In the genomic region with DNA sequence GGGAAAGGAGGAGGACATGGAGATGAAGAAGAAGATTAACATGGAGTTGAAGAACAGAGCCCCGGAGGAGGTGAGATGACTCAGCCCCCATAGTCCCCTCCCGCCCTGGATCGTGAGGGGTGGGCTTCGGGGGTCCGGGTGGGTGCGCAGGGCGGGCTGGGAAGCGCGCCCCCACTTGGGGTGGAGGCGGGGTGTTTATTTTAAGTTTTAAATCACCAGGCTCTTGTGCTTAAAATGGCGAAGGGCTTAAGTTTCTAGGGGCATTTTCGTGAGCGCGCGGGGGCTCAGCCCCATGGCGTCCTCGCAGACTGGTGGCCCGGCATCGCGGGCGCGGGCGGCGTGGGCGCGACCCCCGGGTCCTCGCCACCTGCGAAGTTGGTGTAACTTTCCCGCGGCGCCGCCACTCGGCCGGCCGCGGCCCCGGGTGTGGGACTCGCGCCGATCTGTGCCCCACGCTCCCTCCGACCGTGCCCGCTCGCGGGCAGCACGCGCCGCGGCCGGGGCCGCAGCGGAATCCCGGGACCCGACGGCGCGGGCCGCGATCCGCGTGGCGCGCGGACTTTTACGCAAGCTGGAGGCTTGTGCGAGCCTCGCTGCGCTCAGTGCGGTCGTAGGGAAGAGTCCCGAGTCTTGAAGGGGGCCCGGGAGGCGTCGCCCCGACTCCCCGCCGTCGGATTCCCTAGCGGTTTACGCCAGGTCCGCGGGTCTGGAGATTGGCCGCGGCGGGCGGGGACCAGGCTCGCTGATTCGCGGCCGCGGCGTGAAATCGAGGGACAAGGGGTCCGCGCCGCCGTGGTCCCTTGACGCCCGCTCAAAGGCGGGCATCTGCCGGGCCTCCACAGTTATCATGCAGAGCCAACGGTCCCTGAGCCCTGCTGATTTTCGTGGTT, we compare ENCODE assay signal across 7 mouse cellular contexts. TPM values are rescaled to one million over a fixed set of nuclear protein-coding genes. Genes with fewer than 3 reads are reported as not detected.
DNase-seq lines count a peak whose midpoint lies in the region; ATAC-seq and TF ChIP-seq lines count a peak whose summit lies in the region.

No protein-coding gene starts in this region.

- peak; percentile 80 for DNase-seq in MEL (ENCODE audit: low read depth, low spot score)
- peak; percentile 19 to 27 for DNase-seq in adrenal gland, postnatal 4 days (ENCODE audit: low spot score in 2 of 2)
- peak; percentile 68 to 73 for DNase-seq in heart, postnatal 10 days
- DNase-seq in midbrain, embryonic 11.5 days (ENCODE audit: low spot score, missing footprints), result peak; percentile 96
- peak; percentile 42 to 56 for DNase-seq in spleen, adult 18-20 months

- peaks cover 46% of the 10 kb centered on the region for H3K79me2 ChIP-seq in MEL (ENCODE audit: control insufficient read depth, insufficient read depth, low read length, poor library complexity)

- no peak for TF ChIP-seq RAD21 in MEL (IDR thresholded peaks at IDR 0.05; ENCODE audit: low read depth, low read length)

- WGBS in limb, embryonic 12.5 days, result under 1% methylated on average over 105 of the region's 105 CpGs
- under 1% methylated on average over 88 of the region's 105 CpGs for WGBS in midbrain, embryonic 11.5 days

- peaks cover 11 to 40% of the 10 kb centered on the region in 2 experiments for H3K36me3 ChIP-seq in MEL (ENCODE audit: control insufficient read depth in 1 of 2, insufficient read depth in 2 of 2, low read length in 2 of 2)
- H3K36me3 ChIP-seq in limb, embryonic 12.5 days, result peaks cover 25% of the 10 kb centered on the region
- peaks cover 12% of the 10 kb centered on the region for H3K36me3 ChIP-seq in midbrain, embryonic 11.5 days (ENCODE audit: control insufficient read depth, insufficient read depth, low read length)

- peak; percentile 28; the same call in 1 of the 2 replicates for ATAC-seq in erythroblast, adult 5-6 weeks (replicated peaks; ENCODE audit: low FRiP score, poor library complexity, severe bottlenecking)
- peak; percentile 40 for ATAC-seq in limb, embryonic 12.5 days (ENCODE audit: insufficient number of reproducible peaks, insufficient read depth, low FRiP score, low TSS enrichment, low read depth)
- peak; percentile 59 for ATAC-seq in midbrain, embryonic 11.5 days (ENCODE audit: low FRiP score)

- TF ChIP-seq POLR2A in MEL (IDR thresholded peaks at IDR 0.05; ENCODE audit: control insufficient read depth in 1 of 2, insufficient read depth in 1 of 2, low read depth in 1 of 2, low read length in 2 of 2, poor library complexity in 1 of 2), result peak in 1 of 2 experiments; percentile 40; a peak in 1 of 4 replicates

- peak overlapping the region; percentile 85 for H3K27ac ChIP-seq in MEL (ENCODE audit: control insufficient read depth, low read depth, low read length)
- peak overlapping the region; percentile 96 for H3K27ac ChIP-seq in limb, embryonic 12.5 days
- H3K27ac ChIP-seq in midbrain, embryonic 11.5 days (ENCODE audit: low read depth, low read length), result peak overlapping the region; percentile 72

- H3K4me2 ChIP-seq in limb, embryonic 12.5 days, result peak overlapping the region; percentile 72
- peak overlapping the region; percentile 55 for H3K4me2 ChIP-seq in midbrain, embryonic 11.5 days

- intact Hi-C loops in heart, postnatal 10 days (cut with DNase I), result loop anchor here (2.0 kb wide), 1 partner anchor 27 kb away; no protein-coding TSS in a partner anchor

- H3K27me3 ChIP-seq in MEL (ENCODE audit: control insufficient read depth in 1 of 2, insufficient read depth in 2 of 2, low read length in 2 of 2), result no peaks in the 10 kb centered on the region
- no peaks in the 10 kb centered on the region for H3K27me3 ChIP-seq in limb, embryonic 12.5 days
- no peaks in the 10 kb centered on the region for H3K27me3 ChIP-seq in midbrain, embryonic 11.5 days (ENCODE audit: control insufficient read depth, insufficient read depth, low read length)

- H3K4me1 ChIP-seq in MEL (ENCODE audit: control insufficient read depth in 1 of 2, insufficient read depth in 2 of 2, low read length in 2 of 2), result peaks cover 12 to 33% of the 10 kb centered on the region in 2 experiments
- peaks cover 18% of the 10 kb centered on the region for H3K4me1 ChIP-seq in limb, embryonic 12.5 days (replicated peaks)
- H3K4me1 ChIP-seq in midbrain, embryonic 11.5 days (ENCODE audit: control insufficient read depth, insufficient read depth, low read length), result peaks cover 7% of the 10 kb centered on the region; the same call in 1 of the 2 replicates

- H3K9ac ChIP-seq in MEL (ENCODE audit: control insufficient read depth, low read depth, low read length, poor library complexity, severe bottlenecking), result peak overlapping the region; percentile 89
- H3K9ac ChIP-seq in limb, embryonic 12.5 days (replicated peaks), result peak overlapping the region; percentile 99
- peak overlapping the region; percentile 96 for H3K9ac ChIP-seq in midbrain, embryonic 11.5 days (ENCODE audit: low read length)

- TF ChIP-seq EP300 in MEL (IDR thresholded peaks at IDR 0.05; ENCODE audit: low read depth in 1 of 2, low read length in 2 of 2), result no peak; a peak in 1 of 4 replicates

- TF ChIP-seq CTCF in MEL (IDR thresholded peaks at IDR 0.05 in 2 of 3, conservative IDR thresholded peaks at IDR 0.05 in 1 of 3; ENCODE audit: control insufficient read depth in 1 of 3, insufficient read depth in 1 of 3, low read depth in 2 of 3, low read length in 3 of 3, poor library complexity in 1 of 3, severe bottlenecking in 1 of 3), result 0 out of 6 replicates have a peak, but pooled peaks of 1 of the 3 experiments have one; percentile 1

- H3K9me3 ChIP-seq in MEL (replicated peaks; ENCODE audit: insufficient read depth, low read length), result no peaks in the 10 kb centered on the region
- H3K9me3 ChIP-seq in limb, embryonic 12.5 days, result no peaks in the 10 kb centered on the region
- H3K9me3 ChIP-seq in midbrain, embryonic 11.5 days (ENCODE audit: control insufficient read depth, low read length), result no peaks in the 10 kb centered on the region

- H3K4me3 ChIP-seq in MEL (ENCODE audit: control insufficient read depth in 1 of 2, insufficient read depth in 1 of 2, low read depth in 2 of 2, low read length in 2 of 2), result peak overlapping the region; percentile 67 to 88
- peak overlapping the region; percentile 95 for H3K4me3 ChIP-seq in limb, embryonic 12.5 days (replicated peaks)
- peak overlapping the region; percentile 97 for H3K4me3 ChIP-seq in midbrain, embryonic 11.5 days (ENCODE audit: low read depth, low read length)

RNA-seq across cellular contexts. Expression of gene Anp32e, which starts 0.8 kb away (rescaled TPM):
- total RNA-seq in MEL (2012; rRNA removed), result 159 and 197 TPM in 2 replicates
- polyA plus RNA-seq in MEL (2012; ENCODE audit: insufficient read depth in 1 of 2, insufficient read length in 2 of 2, low read depth in 1 of 2, low replicate concordance in 2 of 2, missing spikeins in 1 of 2), result 100 to 1,000 TPM; 412 to 748 TPM
- total RNA-seq in adrenal gland, postnatal 4 days (2021), result 100 to 1,000 TPM; 145 to 146 TPM
- 37.6 and 46.3 TPM in 2 replicates for total RNA-seq in erythroblast, adult 5-6 weeks (2015; ENCODE audit: low replicate concordance)
- total RNA-seq in erythroblast, adult 5-6 weeks (2017; ENCODE audit: low replicate concordance), result 212 and 278 TPM in 2 replicates
- 100 to 1,000 TPM; 102 to 109 TPM for total RNA-seq in heart, postnatal 10 days (2021)
- polyA plus RNA-seq in limb, embryonic 12.5 days (2016; fragmentation: Nextera tagmentation; extraction: Ambion mirVana), result 304 and 327 TPM in 2 replicates
- polyA plus RNA-seq in midbrain, embryonic 11.5 days (2014; fragmentation: Nextera tagmentation; extraction: Ambion mirVana), result 149 and 151 TPM in 2 replicates

RNA-seq across cellular contexts. Expression of gene Car14, which starts 25.3 kb away (rescaled TPM):
- 0.15 TPM in 1 of 2 replicates, not detected in the other for total RNA-seq in MEL (2012; rRNA removed)
- polyA plus RNA-seq in MEL (2012; ENCODE audit: insufficient read depth in 1 of 2, insufficient read length in 2 of 2, low read depth in 1 of 2, low replicate concordance in 2 of 2, missing spikeins in 1 of 2), result under 1 TPM in 1 of 2 experiments, not detected in 1; 0.38 TPM
- 1 to 10 TPM; 2.3 to 2.5 TPM for total RNA-seq in adrenal gland, postnatal 4 days (2021)
- total RNA-seq in erythroblast, adult 5-6 weeks (2015; ENCODE audit: low replicate concordance), result not detected in 2 replicates
- not detected in 2 replicates for total RNA-seq in erythroblast, adult 5-6 weeks (2017; ENCODE audit: low replicate concordance)
- total RNA-seq in heart, postnatal 10 days (2021), result 100 to 1,000 TPM; 142 to 150 TPM
- polyA plus RNA-seq in limb, embryonic 12.5 days (2016; fragmentation: Nextera tagmentation; extraction: Ambion mirVana), result 74.2 and 78.4 TPM in 2 replicates
- 32.1 and 33.4 TPM in 2 replicates for polyA plus RNA-seq in midbrain, embryonic 11.5 days (2014; fragmentation: Nextera tagmentation; extraction: Ambion mirVana)

RNA-seq across cellular contexts. Expression of gene Aph1a, which starts 36.1 kb away (rescaled TPM):
- total RNA-seq in MEL (2012; rRNA removed), result 110 and 127 TPM in 2 replicates
- 100 to 1,000 TPM in 1 of 2 experiments, not detected in 1; 170 TPM for polyA plus RNA-seq in MEL (2012; ENCODE audit: insufficient read depth in 1 of 2, insufficient read length in 2 of 2, low read depth in 1 of 2, low replicate concordance in 2 of 2, missing spikeins in 1 of 2)
- 100 to 1,000 TPM; 156 to 163 TPM for total RNA-seq in adrenal gland, postnatal 4 days (2021)
- 8.8 and 13.1 TPM in 2 replicates for total RNA-seq in erythroblast, adult 5-6 weeks (2015; ENCODE audit: low replicate concordance)
- 6.1 and 9.8 TPM in 2 replicates for total RNA-seq in erythroblast, adult 5-6 weeks (2017; ENCODE audit: low replicate concordance)
- 100 to 1,000 TPM; 147 to 151 TPM for total RNA-seq in heart, postnatal 10 days (2021)
- 29.0 and 31.5 TPM in 2 replicates for polyA plus RNA-seq in limb, embryonic 12.5 days (2016; fragmentation: Nextera tagmentation; extraction: Ambion mirVana)
- polyA plus RNA-seq in midbrain, embryonic 11.5 days (2014; fragmentation: Nextera tagmentation; extraction: Ambion mirVana), result 32.5 and 34.3 TPM in 2 replicates

RNA-seq across cellular contexts. Expression of gene BC028528, which starts 38.0 kb away (rescaled TPM):
- 7.4 and 12.2 TPM in 2 replicates for total RNA-seq in MEL (2012; rRNA removed)
- polyA plus RNA-seq in MEL (2012; ENCODE audit: insufficient read depth in 1 of 2, insufficient read length in 2 of 2, low read depth in 1 of 2, low replicate concordance in 2 of 2, missing spikeins in 1 of 2), result 10 to 100 TPM in 1 of 2 experiments, not detected in 1; 13.6 TPM
- total RNA-seq in adrenal gland, postnatal 4 days (2021), result 10 to 100 TPM; 21.3 to 21.5 TPM
- 19.0 and 37.9 TPM in 2 replicates for total RNA-seq in erythroblast, adult 5-6 weeks (2015; ENCODE audit: low replicate concordance)
- 7.0 and 15.9 TPM in 2 replicates for total RNA-seq in erythroblast, adult 5-6 weeks (2017; ENCODE audit: low replicate concordance)
- 10 to 100 TPM; 26.1 to 38.7 TPM for total RNA-seq in heart, postnatal 10 days (2021)
- 11.1 and 11.6 TPM in 2 replicates for polyA plus RNA-seq in limb, embryonic 12.5 days (2016; fragmentation: Nextera tagmentation; extraction: Ambion mirVana)
- 8.5 and 8.9 TPM in 2 replicates for polyA plus RNA-seq in midbrain, embryonic 11.5 days (2014; fragmentation: Nextera tagmentation; extraction: Ambion mirVana)

RNA-seq across cellular contexts. Expression of gene Ciart, which starts 47.8 kb away (rescaled TPM):
- 4.9 and 18.5 TPM in 2 replicates for total RNA-seq in MEL (2012; rRNA removed)
- polyA plus RNA-seq in MEL (2012; ENCODE audit: insufficient read depth in 1 of 2, insufficient read length in 2 of 2, low read depth in 1 of 2, low replicate concordance in 2 of 2, missing spikeins in 1 of 2), result 10 to 100 TPM in 1 of 2 experiments, not detected in 1; 23.8 TPM
- total RNA-seq in adrenal gland, postnatal 4 days (2021), result 1 to 10 TPM; 1.7 to 2.2 TPM
- not detected in 2 replicates for total RNA-seq in erythroblast, adult 5-6 weeks (2015; ENCODE audit: low replicate concordance)
- not detected in 2 replicates for total RNA-seq in erythroblast, adult 5-6 weeks (2017; ENCODE audit: low replicate concordance)
- total RNA-seq in heart, postnatal 10 days (2021), result 1 to 10 TPM; 2.2 to 2.9 TPM
- 8.5 and 10.2 TPM in 2 replicates for polyA plus RNA-seq in limb, embryonic 12.5 days (2016; fragmentation: Nextera tagmentation; extraction: Ambion mirVana)
- polyA plus RNA-seq in midbrain, embryonic 11.5 days (2014; fragmentation: Nextera tagmentation; extraction: Ambion mirVana), result 4.5 and 4.6 TPM in 2 replicates

Comparison
In these comparisons a context has a peak if more than half of its experiments do, and no peak if none do; other contexts are left out.
1. Peak in every context shown above with its lines: DNase-seq, ATAC-seq, H3K4me3 ChIP-seq and H3K27ac ChIP-seq.
2. DNase-seq: peak in every context shown above with its lines; median percentile 96 in midbrain, embryonic 11.5 days; 80 in MEL; 70 in heart, postnatal 10 days; 49 in spleen, adult 18-20 months; 23 in adrenal gland, postnatal 4 days.
3. RNA of gene Car14, which starts 25.3 kb away (total RNA-seq): 142 to 150 TPM in heart, postnatal 10 days; 2.3 to 2.5 TPM in adrenal gland, postnatal 4 days, 0.15 TPM in MEL and not detected in erythroblast, adult 5-6 weeks; every median in the first group is over 10 times any median in the second.